Comparison of ENCODE assay signal across 8 mouse cellular contexts in genomic region chr11:97840539-97840954, GRCm38 (mm10). TPM values are rescaled to one million over a fixed set of nuclear protein-coding genes. Genes with fewer than 3 reads are reported as not detected.
DNase-seq lines count a peak whose midpoint lies in the region; ATAC-seq and TF ChIP-seq lines count a peak whose summit lies in the region.

Gene B230217C12Rik, plus strand, starts transcription at chr11:97840780.

- 4% methylated on average over 6 of the region's 6 CpGs for WGBS in bone marrow, adult 2 months
- under 1% methylated on average over 6 of the region's 6 CpGs for WGBS in forebrain, embryonic 12.5 days
- 2% methylated on average over 6 of the region's 6 CpGs for WGBS in midbrain, embryonic 10.5 days

- H3K4me1 ChIP-seq in bone marrow, adult 2 months (ENCODE audit: control insufficient read depth, insufficient read depth, low read length): no peaks in the 10 kb centered on the region; the same call in 1 of the 2 replicates
- H3K4me1 ChIP-seq in forebrain, embryonic 12.5 days: peaks cover 14% of the 10 kb centered on the region
- peaks cover 26% of the 10 kb centered on the region for H3K4me1 ChIP-seq in midbrain, embryonic 10.5 days

- H3K27me3 ChIP-seq in forebrain, embryonic 12.5 days: no peaks in the 10 kb centered on the region
- H3K27me3 ChIP-seq in midbrain, embryonic 10.5 days (ENCODE audit: low read depth, poor library complexity, severe bottlenecking): no peaks in the 10 kb centered on the region

- H3K4me2 ChIP-seq in forebrain, embryonic 12.5 days: peak within 1 kb of the TSS; percentile 65

- H3K4me3 ChIP-seq in bone marrow, adult 2 months (replicated peaks; ENCODE audit: control insufficient read depth, low read depth, low read length): peak within 1 kb of the TSS; percentile 57
- H3K4me3 ChIP-seq in forebrain, embryonic 12.5 days (replicated peaks): peak within 1 kb of the TSS; percentile 54
- peak within 1 kb of the TSS; percentile 70 for H3K4me3 ChIP-seq in midbrain, embryonic 10.5 days

- no peak for TF ChIP-seq POLR2A in bone marrow, adult 2 months (IDR thresholded peaks at IDR 0.05; ENCODE audit: borderline replicate concordance, control insufficient read depth, low read depth, low read length)

- ATAC-seq in forebrain, embryonic 12.5 days (ENCODE audit: low FRiP score): peak; percentile 62

- peaks cover 25% of the 10 kb centered on the region for H3K36me3 ChIP-seq in forebrain, embryonic 12.5 days (replicated peaks)
- peaks cover 29% of the 10 kb centered on the region for H3K36me3 ChIP-seq in midbrain, embryonic 10.5 days

- H3K9ac ChIP-seq in forebrain, embryonic 12.5 days: peak within 1 kb of the TSS; percentile 70

- no peaks in the 10 kb centered on the region for H3K9me3 ChIP-seq in forebrain, embryonic 12.5 days
- no peaks in the 10 kb centered on the region for H3K9me3 ChIP-seq in midbrain, embryonic 10.5 days (replicated peaks)

- H3K27ac ChIP-seq in bone marrow, adult 2 months (ENCODE audit: control insufficient read depth, insufficient read depth, low read depth, low read length, poor library complexity): no peak within 1 kb of the TSS
- peak within 1 kb of the TSS; percentile 91 for H3K27ac ChIP-seq in forebrain, embryonic 12.5 days
- H3K27ac ChIP-seq in midbrain, embryonic 10.5 days (replicated peaks): peak within 1 kb of the TSS; percentile 93

- TF ChIP-seq CTCF in bone marrow, adult 2 months (IDR thresholded peaks at IDR 0.05; ENCODE audit: control insufficient read depth, insufficient read depth, low read length): peak; percentile 39; the same call in 1 of the 2 replicates

- DNase-seq in left cerebral cortex, adult 18-20 months (ENCODE audit: low spot score in 2 of 2): no peak
- DNase-seq in left cerebral cortex, adult 9 months (ENCODE audit: low spot score in 2 of 2): no peak
- DNase-seq in layer of hippocampus, postnatal 36 days: peak in 1 of 2 experiments; percentile 37
- peak; percentile 52 for DNase-seq in midbrain, embryonic 10.5 days (ENCODE audit: low spot score)
- DNase-seq in adrenal gland, adult 2 months: no peak
- DNase-seq in urinary bladder, adult 18-20 months (ENCODE audit: low spot score in 2 of 2): no peak

RNA-seq across cellular contexts. Expression of gene B230217C12Rik, which starts in this region (rescaled TPM):
- 10 to 100 TPM; 73.9 to 75.8 TPM for total RNA-seq in left cerebral cortex, adult 18-20 months (2021)
- not detected in 2 replicates for polyA plus RNA-seq in bone marrow, adult 2 months (2011; ENCODE audit: insufficient read depth, insufficient read length, low replicate concordance, missing spikeins)
- 15.1 and 17.0 TPM in 2 replicates for polyA plus RNA-seq in forebrain, embryonic 12.5 days (2016; fragmentation: Nextera tagmentation; extraction: Ambion mirVana)
- total RNA-seq in layer of hippocampus, postnatal 36 days (2021): 10 to 100 TPM; 67.5 to 68.4 TPM
- 12.6 and 14.3 TPM in 2 replicates for polyA plus RNA-seq in midbrain, embryonic 10.5 days (2016; fragmentation: Nextera tagmentation; extraction: Ambion mirVana)
- total RNA-seq in adrenal gland, adult 2 months (2021): 1 to 10 TPM; 2.9 to 4.6 TPM
- polyA plus RNA-seq in adrenal gland, adult 2 months (2012; rRNA removed): 1.8 and 2.5 TPM in 2 replicates

Comparison
In these comparisons a context has a peak if more than half of its experiments do, and no peak if none do; other contexts are left out.
1. RNA of gene B230217C12Rik (total RNA-seq): 73.9 to 75.8 TPM in left cerebral cortex, adult 18-20 months and 67.5 to 68.4 TPM in layer of hippocampus, postnatal 36 days; 2.9 to 4.6 TPM in adrenal gland, adult 2 months; every median in the first group is over 10 times any median in the second.
2. Peak in every context shown above with its lines, with median percentiles within 50 percentile points of each other: H3K4me3 ChIP-seq.